Mouse (Mus musculus) forebrain, embryonic 13.5 days (tissue): Measurements from ENCODE around the gene Mis18a. TPM values are rescaled to one million over a fixed set of nuclear protein-coding genes. Genes with fewer than 3 reads are reported as not detected.
A peak's percentile ranks its signal among the peaks of the same experiment; 100 is the strongest.

ENCODE experiments used
- ATAC-seq: fragments of 200-750 bp; cut with Nextera tagmentation; 2 replicates; pipeline ENCODE4 v1.8.0; 2017
- H3K27ac ChIP-seq: fragments of 300-500 bp; sonication (generic); 2 replicates; pipeline ENCODE4 v1.5.1; 2015; ENCODE audit warnings: inconsistent platforms, mild to moderate bottlenecking, moderate library complexity
- H3K27me3 ChIP-seq: fragments of 300-500 bp; sonication (generic); 2 replicates; pipeline ENCODE4 v1.6.1; 2015; ENCODE audit warnings: mild to moderate bottlenecking, inconsistent platforms
- H3K36me3 ChIP-seq: fragments of 300-500 bp; sonication (generic); 2 replicates; pipeline ENCODE4 v1.6.1; 2015; ENCODE audit warnings: mild to moderate bottlenecking, inconsistent platforms; ENCODE audit not compliant: poor library complexity, severe bottlenecking
- H3K4me1 ChIP-seq: fragments of 300-500 bp; sonication (generic); 2 replicates; pipeline ENCODE4 v1.6.1; 2015; ENCODE audit warnings: inconsistent platforms
- H3K4me2 ChIP-seq: fragments of 300-500 bp; sonication (generic); 2 replicates; pipeline ENCODE4 v1.6.1; 2015; ENCODE audit warnings: inconsistent platforms, mild to moderate bottlenecking, moderate library complexity
- H3K4me3 ChIP-seq: fragments of 300-500 bp; sonication (generic); 2 replicates; pipeline ENCODE4 v1.5.1; 2015; ENCODE audit warnings: mild to moderate bottlenecking, inconsistent platforms
- H3K9ac ChIP-seq: fragments of 300-500 bp; sonication (generic); 2 replicates; pipeline ENCODE4 v1.6.1; 2015; ENCODE audit warnings: mild to moderate bottlenecking, inconsistent platforms
- H3K9me3 ChIP-seq: fragments of 300-500 bp; sonication (generic); replicated peaks from 2 replicates; pipeline ENCODE4 v1.6.1; 2016; ENCODE audit warnings: inconsistent platforms
- WGBS: fragments of 180-500 bp; shearing (Covaris S2); methylation state at CpG from one replicate; pipeline ENCODE4 v1.1.7; 2015; 5-methylcytosine and 5-hydroxymethylcytosine counted together
- polyA plus RNA-seq: library from polyadenylated mRNA; unstranded; fragments of >200 nt; fragmentation: Nextera tagmentation; extraction: Ambion mirVana; gene quantifications from 2 replicates; pipeline ENCODE4 v1.2.1, GENCODE M21; 2015

The Mis18a gene
- polyA plus RNA-seq, 1 experiment from 2014 or later = 73.6 TPM

DNA sequence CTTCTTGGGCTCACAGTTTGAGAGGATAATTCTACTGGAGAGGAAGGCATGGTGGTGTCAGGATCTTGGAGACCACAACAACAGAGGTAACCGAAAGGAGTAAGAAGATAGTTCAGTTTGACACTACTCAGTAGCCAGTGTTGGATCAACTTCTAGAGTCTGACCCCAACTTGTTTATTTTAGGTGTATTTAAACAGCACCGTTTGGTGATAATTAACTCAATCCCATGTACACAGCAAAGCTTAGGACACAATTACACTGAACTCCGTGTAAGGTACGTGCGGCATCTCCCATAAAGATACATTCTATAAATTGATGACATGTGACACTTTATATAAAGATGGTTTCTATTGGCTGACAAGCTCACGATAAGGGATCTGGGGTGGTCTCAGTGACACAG is 52.6 kb downstream of the Mis18a start:
- Histone ChIP-seq H3K36me3 (no peaks in the 10 kb centered on the region), H3K4me2 (no peak overlapping the region), H3K4me1 (no peaks in the 10 kb centered on the region), H3K27me3 (no peaks in the 10 kb centered on the region), H3K27ac (no peak overlapping the region), H3K4me3 (no peak overlapping the region), H3K9me3 (no peaks in the 10 kb centered on the region), H3K9ac (no peak overlapping the region)
- 97% methylated on average over 6 of the region's 6 CpGs for WGBS
- ATAC-seq = no peak

GRCm38 (mm10) chr16:90673507-90674354 is 53.5 kb downstream of the Mis18a start:
- H3K9ac ChIP-seq = no peak overlapping the region
- H3K36me3 ChIP-seq = no peaks in the 10 kb centered on the region
- H3K4me2 ChIP-seq = no peak overlapping the region
- 0 out of 2 replicates have a peak, but pooled peaks have one; percentile 4 for ATAC-seq
- no peaks in the 10 kb centered on the region for H3K4me1 ChIP-seq
- no peak overlapping the region for H3K4me3 ChIP-seq
- 84% methylated on average over 21 of the region's 21 CpGs for WGBS
- H3K9me3 ChIP-seq = no peaks in the 10 kb centered on the region
- no peak overlapping the region for H3K27ac ChIP-seq
- no peaks in the 10 kb centered on the region for H3K27me3 ChIP-seq

Other genes starting within 250 kb of the Mis18a start
- gene Mrap, start 10.8 kb upstream of the Mis18a start, polyA plus RNA-seq = 0.18 TPM in 1 of 2 replicates, not detected in the other
- gene Urb1, start 83.0 kb upstream of the Mis18a start, polyA plus RNA-seq = 8.8 and 9.7 TPM in 2 replicates
- 4.3 and 5.2 TPM in 2 replicates for gene Eva1c, start 99.3 kb upstream of the Mis18a start, polyA plus RNA-seq
- 49.1 and 50.0 TPM in 2 replicates for gene Cfap298, start 207.7 kb upstream of the Mis18a start, polyA plus RNA-seq